Mouse (Mus musculus) cerebellum, adult 2 months (tissue): Measurements from ENCODE around the gene Gjb5. TPM values are rescaled to one million over a fixed set of nuclear protein-coding genes. Genes with fewer than 3 reads are reported as not detected.

Experiments
- DNase-seq, 2 experiments: peaks; one replicate each; pipeline ENCODE4 v3.0.0; 2021
- H3K27ac ChIP-seq: fragments of 200-500 bp; 2 replicates; pipeline ENCODE4 v1.5.1; 2012; ENCODE audit warnings: low read length, control low read depth, inconsistent platforms; ENCODE audit not compliant: insufficient read depth
- H3K27me3 ChIP-seq: fragments of 200-500 bp; 2 replicates; pipeline ENCODE4 v1.6.1; 2012; ENCODE audit warnings: inconsistent platforms, mild to moderate bottlenecking, low read length, moderate library complexity; ENCODE audit not compliant: control insufficient read depth, insufficient read depth
- H3K4me1 ChIP-seq: fragments of 200-500 bp; 2 replicates; pipeline ENCODE4 v1.6.1; 2011; ENCODE audit warnings: low read length; ENCODE audit not compliant: control insufficient read depth, insufficient read depth
- H3K4me3 ChIP-seq: fragments of 200-500 bp; replicated peaks from 2 replicates; pipeline ENCODE3; 2011; ENCODE audit warnings: mild to moderate bottlenecking, low read depth, low read length, control low read depth; ENCODE audit not compliant: insufficient read depth
- CTCF ChIP-seq: fragments of 200-500 bp; IDR thresholded peaks from 2 replicates; pipeline ENCODE4 v1.5.1; 2011; ENCODE audit warnings: low read depth, mild to moderate bottlenecking, control low read depth, low read length, moderate library complexity, borderline replicate concordance; ENCODE audit not compliant: insufficient read depth
- POLR2A ChIP-seq: fragments of 200-500 bp; IDR thresholded peaks from 2 replicates; pipeline ENCODE4 v1.6.1; 2011; ENCODE audit warnings: low read length, control low read depth, borderline replicate concordance; ENCODE audit not compliant: insufficient read depth
- WGBS: fragments of 180-500 bp; shearing (Covaris S2); methylation state at CpG from one replicate; pipeline ENCODE4 v1.1.7; 2018; 5-methylcytosine and 5-hydroxymethylcytosine counted together
- polyA plus RNA-seq: library from polyadenylated mRNA; depleted of rRNA; stranded (reverse); fragments of >200 nt; gene quantifications from 2 replicates; pipeline ENCODE4 v1.2.3, GENCODE M21; 2012

Gjb5 gene
- polyA plus RNA-seq, 1 experiment = 0.05 TPM

DNA sequence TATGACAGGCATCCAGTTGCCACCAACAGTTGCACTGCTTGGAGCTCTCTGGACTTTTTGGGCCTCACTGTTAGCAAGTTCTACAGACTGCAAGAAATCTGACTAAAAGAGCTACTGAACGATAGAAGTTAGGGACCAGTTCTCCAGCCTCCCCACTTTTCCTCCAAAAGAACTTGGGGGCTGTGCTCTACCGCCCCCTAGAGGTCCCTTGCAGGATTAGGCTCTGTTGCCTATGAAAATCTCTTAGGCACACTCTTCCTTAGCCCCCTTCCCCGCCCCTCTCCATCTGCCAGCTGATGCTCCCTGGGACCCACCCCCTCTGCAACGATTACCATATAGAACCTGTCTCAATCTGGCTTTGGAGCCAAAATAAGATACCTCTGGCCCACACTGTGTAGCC lies 5.3 kb upstream of the Gjb5 start:
- no peak overlapping the region for H3K27ac ChIP-seq
- no peak for DNase-seq
- no peaks in the 10 kb centered on the region for H3K27me3 ChIP-seq
- WGBS = 63% methylated on average over 4 of the region's 4 CpGs
- peak; percentile 32; the same call in 1 of the 2 replicates for TF ChIP-seq CTCF
- no peak for TF ChIP-seq POLR2A
- H3K4me3 ChIP-seq = no peak overlapping the region
- no peaks in the 10 kb centered on the region; the same call in 1 of the 2 replicates for H3K4me1 ChIP-seq

- Histone ChIP-seq H3K27ac (no peak overlapping the region), H3K4me3 (no peak overlapping the region), H3K4me1 (no peaks in the 10 kb centered on the region; the same call in 1 of the 2 replicates), H3K27me3 (no peaks in the 10 kb centered on the region)
- TF ChIP-seq CTCF (no peak), POLR2A (no peak)
- 82% methylated on average over 3 of the region's 3 CpGs for WGBS
- DNase-seq = no peak
Measured at GRCm38 (mm10) chr4:127362520-127362919, 4.5 kb upstream of the Gjb5 start.

- 63% methylated on average over 15 of the region's 15 CpGs for WGBS
Measured at GRCm38 (mm10) chr4:127354506-127355485, 3.2 kb downstream of the Gjb5 start.

DNA sequence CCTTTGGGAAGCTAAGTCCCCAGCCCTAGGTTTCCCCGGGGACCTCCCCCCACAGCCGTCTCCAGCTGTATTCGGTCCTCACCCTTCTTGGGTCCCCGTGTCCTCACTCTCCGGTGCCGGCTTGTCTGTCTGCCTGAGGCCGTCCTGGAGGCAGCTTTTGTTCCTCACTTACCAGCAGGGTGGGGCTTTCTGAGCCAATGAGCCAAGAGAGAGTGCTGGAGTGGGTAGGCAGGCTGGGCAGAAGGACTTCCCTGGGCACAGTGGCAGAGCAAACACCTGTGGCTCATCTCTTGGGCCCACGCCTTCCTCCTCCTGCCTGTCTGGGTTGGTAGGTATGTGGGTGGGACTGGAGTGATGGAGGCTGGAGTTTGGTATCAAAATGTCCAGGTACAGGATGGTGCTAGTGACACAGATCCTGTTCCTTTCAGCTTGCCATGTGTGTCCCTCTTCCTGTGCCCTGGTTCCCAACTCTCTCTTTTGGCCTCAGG lies 4.0 kb downstream of the Gjb5 start, which contains the start of gene Gjb4:
Gjb4 (minus strand) TSS at position 131 of the 488 bp plus-strand sequence.
- Histone ChIP-seq H3K4me3 (no peak within 1 kb of the TSS), H3K27ac (no peak within 1 kb of the TSS), H3K27me3 (no peaks in the 10 kb centered on the region), H3K4me1 (no peaks in the 10 kb centered on the region)
- DNase-seq = no peak
- WGBS = 49% methylated on average over 8 of the region's 8 CpGs
- no peak for TF ChIP-seq CTCF
- TF ChIP-seq POLR2A = no peak

More at GRCm38 (mm10) chr4:127354506-127355485, 3.2 kb downstream of the Gjb5 start:
- H3K4me3 ChIP-seq = no peak overlapping the region
- no peak for DNase-seq
- H3K27me3 ChIP-seq = no peaks in the 10 kb centered on the region
- H3K27ac ChIP-seq = no peak overlapping the region
- no peak for TF ChIP-seq POLR2A
- no peak for TF ChIP-seq CTCF
- no peaks in the 10 kb centered on the region; the same call in 1 of the 2 replicates for H3K4me1 ChIP-seq

DNA sequence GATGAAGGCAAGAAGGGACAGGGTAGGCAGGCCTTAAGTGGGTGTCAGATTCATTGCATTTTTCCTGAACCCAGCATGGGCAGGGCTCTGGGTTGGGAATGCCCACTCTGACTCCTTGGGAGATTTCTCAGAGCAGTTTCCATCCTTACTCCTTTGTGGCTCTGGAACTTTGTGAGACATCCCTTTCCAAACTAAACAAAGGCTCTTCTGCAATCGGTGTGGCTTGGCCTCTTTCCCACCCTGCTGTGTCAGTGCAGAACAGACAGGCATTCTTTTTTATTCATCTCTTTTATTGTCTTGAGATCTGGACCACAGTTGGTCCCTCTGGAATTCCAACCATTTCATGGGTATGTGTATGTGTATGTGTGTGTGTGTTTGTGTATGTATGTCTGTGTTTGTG lies 5.4 kb downstream of the Gjb5 start:
- WGBS = 17% methylated on average over 1 of the region's 1 CpGs
- no peaks in the 10 kb centered on the region for H3K4me1 ChIP-seq
- no peak for TF ChIP-seq CTCF
- no peak for TF ChIP-seq POLR2A
- no peaks in the 10 kb centered on the region for H3K27me3 ChIP-seq
- DNase-seq = no peak
- H3K27ac ChIP-seq = no peak overlapping the region
- H3K4me3 ChIP-seq = no peak overlapping the region

DNA sequence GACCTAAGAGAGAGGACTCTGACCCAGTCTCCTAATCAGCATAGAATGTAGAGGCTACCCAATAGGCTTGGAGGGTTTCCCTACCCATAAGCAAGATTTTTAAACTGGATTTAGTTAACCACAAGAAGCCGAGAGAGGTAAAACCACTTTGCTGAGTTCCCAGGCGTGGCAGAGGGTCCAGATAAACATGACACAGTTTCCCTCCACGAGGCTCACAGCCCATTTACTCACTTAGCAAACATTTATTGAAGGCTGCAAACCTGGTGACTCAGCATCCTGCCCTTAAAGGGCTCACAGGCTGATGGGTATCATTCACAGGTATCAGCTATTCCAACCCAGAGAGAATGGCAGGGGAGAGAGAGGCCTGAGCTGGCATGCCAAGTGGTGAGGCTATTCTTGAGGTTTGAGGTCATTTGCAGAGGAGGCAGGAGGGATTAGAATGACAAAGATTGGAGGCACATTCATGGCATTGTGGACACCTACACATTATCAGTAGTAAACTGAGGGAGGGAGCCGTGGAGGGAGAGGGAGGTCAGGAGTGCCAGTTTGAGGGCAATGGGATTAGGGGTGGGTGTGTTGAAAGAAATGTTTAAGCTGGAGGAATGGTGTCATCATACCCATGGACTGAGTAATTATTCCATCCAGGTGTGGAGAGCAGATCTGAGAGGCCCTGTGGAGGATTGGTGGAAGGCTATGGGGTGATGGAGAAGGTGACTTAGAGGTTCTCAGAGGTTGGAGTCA lies 8.3 kb downstream of the Gjb5 start:
- WGBS = 74% methylated on average over 4 of the region's 4 CpGs
- TF ChIP-seq POLR2A (no peak), CTCF (no peak)
- no peak overlapping the region for H3K4me3 ChIP-seq
- H3K4me1 ChIP-seq = no peaks in the 10 kb centered on the region
- DNase-seq = no peak
- H3K27ac ChIP-seq = no peak overlapping the region
- no peaks in the 10 kb centered on the region for H3K27me3 ChIP-seq

- 86% methylated on average over 5 of the region's 5 CpGs for WGBS
- no peak for DNase-seq
- TF ChIP-seq CTCF (no peak), POLR2A (no peak)
- H3K27ac ChIP-seq = no peak overlapping the region
- no peaks in the 10 kb centered on the region for H3K27me3 ChIP-seq
- H3K4me1 ChIP-seq = no peaks in the 10 kb centered on the region
- H3K4me3 ChIP-seq = no peak overlapping the region
Measured at GRCm38 (mm10) chr4:127345000-127345399, 13.0 kb downstream of the Gjb5 start.

- Histone ChIP-seq H3K4me1 (no peaks in the 10 kb centered on the region), H3K27ac (no peak overlapping the region), H3K27me3 (no peaks in the 10 kb centered on the region), H3K4me3 (no peak overlapping the region)
- 55% methylated on average over 6 of the region's 6 CpGs for WGBS
- DNase-seq = no peak
- no peak for TF ChIP-seq POLR2A
- TF ChIP-seq CTCF = no peak
Measured at GRCm38 (mm10) chr4:127341372-127341771, 16.6 kb downstream of the Gjb5 start.
